Mouse (Mus musculus) embryonic fibroblast, embryonic 13.5 days (primary cell): Measurements from ENCODE around the gene Ttyh2. TPM values are rescaled to one million over a fixed set of nuclear protein-coding genes. Genes with fewer than 3 reads are reported as not detected.

ENCODE experiments used
- H3K27ac ChIP-seq: 2 replicates; pipeline ENCODE4 v1.5.1; 2012; ENCODE audit warnings: low read length, control low read depth, inconsistent platforms; ENCODE audit not compliant: insufficient read depth
- H3K4me1 ChIP-seq: 2 replicates; pipeline ENCODE4 v1.6.1; 2011; ENCODE audit warnings: low read length; ENCODE audit not compliant: control insufficient read depth, insufficient read depth
- H3K4me3 ChIP-seq: 2 replicates; pipeline ENCODE4 v1.5.1; 2011; ENCODE audit warnings: mild to moderate bottlenecking, control low read depth, low read length; ENCODE audit not compliant: insufficient read depth
- CTCF ChIP-seq: IDR thresholded peaks from 2 replicates; pipeline ENCODE4 v1.5.1; 2011; ENCODE audit warnings: mild to moderate bottlenecking, control low read depth, low read length, moderate library complexity, borderline replicate concordance; ENCODE audit not compliant: insufficient read depth
- POLR2A ChIP-seq: IDR thresholded peaks from 2 replicates; pipeline ENCODE4 v1.6.1; 2011; ENCODE audit warnings: low read depth, mild to moderate bottlenecking, control low read depth, low read length, moderate library complexity
- polyA plus RNA-seq: library from polyadenylated mRNA; stranded (reverse); fragments of >200 nt; gene quantifications from 2 replicates; pipeline ENCODE4 v1.2.4, GENCODE M21; 2011; ENCODE audit warnings: low read depth; ENCODE audit not compliant: missing spikeins, insufficient read length

Gene Ttyh2
- polyA plus RNA-seq, 1 experiment = 26.9 TPM

GRCm38 (mm10) chr11:114722438-114722837 is 47.2 kb downstream of the Ttyh2 start:
- TF ChIP-seq CTCF (no peak), POLR2A (no peak)
- Histone ChIP-seq H3K4me1 (peaks cover 13% of the 10 kb centered on the region), H3K27ac (no peak overlapping the region), H3K4me3 (no peak overlapping the region)

- Histone ChIP-seq H3K4me1 (peaks cover 17% of the 10 kb centered on the region), H3K27ac (no peak overlapping the region), H3K4me3 (no peak overlapping the region)
- TF ChIP-seq POLR2A = no peak
- TF ChIP-seq CTCF = no peak
Observed at GRCm38 (mm10) chr11:114723030-114723429, 47.8 kb downstream of the Ttyh2 start.

- no peak for TF ChIP-seq POLR2A
- TF ChIP-seq CTCF = no peak
- Histone ChIP-seq H3K4me3 (no peak overlapping the region), H3K27ac (peak overlapping the region; percentile 83), H3K4me1 (peaks cover 21% of the 10 kb centered on the region)
Observed at GRCm38 (mm10) chr11:114724787-114725590, 49.8 kb downstream of the Ttyh2 start.

- H3K4me3 ChIP-seq = 0 out of 2 replicates have a peak within 1 kb of the TSS, but pooled peaks have one; percentile 11
- H3K4me1 ChIP-seq = peaks cover 21% of the 10 kb centered on the region
- TF ChIP-seq POLR2A = no peak
- TF ChIP-seq CTCF = no peak
- H3K27ac ChIP-seq = no peak within 1 kb of the TSS
Observed at GRCm38 (mm10) chr11:114726965-114727825, 52.0 kb downstream of the Ttyh2 start, which contains the start of gene Dnaic2. TSS of gene Dnaic2 (plus strand) at chr11:114727408.

- TF ChIP-seq CTCF (no peak), POLR2A (no peak)
- no peak overlapping the region for H3K4me3 ChIP-seq
- peaks cover 21% of the 10 kb centered on the region for H3K4me1 ChIP-seq
- no peak overlapping the region for H3K27ac ChIP-seq
Observed at GRCm38 (mm10) chr11:114727826-114728186, 52.6 kb downstream of the Ttyh2 start.

GRCm38 (mm10) chr11:114728333-114728732 is 53.1 kb downstream of the Ttyh2 start:
- Histone ChIP-seq H3K4me1 (peaks cover 21% of the 10 kb centered on the region), H3K4me3 (no peak overlapping the region), H3K27ac (no peak overlapping the region)
- TF ChIP-seq CTCF (no peak), POLR2A (no peak)

- TF ChIP-seq CTCF (no peak), POLR2A (no peak)
- H3K4me3 ChIP-seq = no peak overlapping the region
- H3K4me1 ChIP-seq = peaks cover 15% of the 10 kb centered on the region
- no peak overlapping the region for H3K27ac ChIP-seq
Observed at GRCm38 (mm10) chr11:114729832-114730363, 54.7 kb downstream of the Ttyh2 start.

- Histone ChIP-seq H3K4me1 (peaks cover 11% of the 10 kb centered on the region), H3K4me3 (no peak overlapping the region), H3K27ac (no peak overlapping the region)
- TF ChIP-seq CTCF (no peak), POLR2A (no peak)
Observed at GRCm38 (mm10) chr11:114731711-114732110, 56.5 kb downstream of the Ttyh2 start.

- no peak for TF ChIP-seq CTCF
- TF ChIP-seq POLR2A = no peak
- H3K4me1 ChIP-seq = peaks cover 4% of the 10 kb centered on the region; the same call in 1 of the 2 replicates
- H3K27ac ChIP-seq = no peak overlapping the region
- no peak overlapping the region for H3K4me3 ChIP-seq
Observed at GRCm38 (mm10) chr11:114732890-114733289, 57.7 kb downstream of the Ttyh2 start.
